Mouse (Mus musculus) gastrocnemius, adult 18-20 months (tissue): Measurements from ENCODE around the gene A930018P22Rik. TPM values are rescaled to one million over a fixed set of nuclear protein-coding genes. Genes with fewer than 3 reads are reported as not detected.
"Not testable (repeated sequence)": the region's sequence is repeated elsewhere in the genome, so short reads cannot be mapped to it uniquely, and the experiment has no call there.

Experiments
- DNase-seq: peaks from one replicate; pipeline ENCODE4 v3.0.0; 2021; ENCODE audit warnings: low spot score
- long read RNA-seq, 2 experiments: library from polyadenylated mRNA; stranded (forward); transcript quantifications; one replicate each; pipeline ENCODE4 v2.0.0; 2021
- total RNA-seq, 2 experiments: library from RNA; stranded (reverse); gene quantifications; 2 replicates each; pipeline ENCODE4 v1.2.3; 2021

Gene A930018P22Rik
- under 1 TPM; 0.48 to 0.66 TPM for total RNA-seq
- long read RNA-seq, experiment 1, result 0 reads
- long read RNA-seq, experiment 2, result 0 reads

GRCm38 (mm10) chr2:104122505-104123378, at the start of gene A930018P22Rik:
Gene A930018P22Rik, plus strand, starts transcription at chr2:104122769.
- DNase-seq, result peak; percentile 96

- not testable (repeated sequence) for DNase-seq
Measured at GRCm38 (mm10) chr2:104078285-104078684, 44.3 kb upstream of the A930018P22Rik start.

DNA sequence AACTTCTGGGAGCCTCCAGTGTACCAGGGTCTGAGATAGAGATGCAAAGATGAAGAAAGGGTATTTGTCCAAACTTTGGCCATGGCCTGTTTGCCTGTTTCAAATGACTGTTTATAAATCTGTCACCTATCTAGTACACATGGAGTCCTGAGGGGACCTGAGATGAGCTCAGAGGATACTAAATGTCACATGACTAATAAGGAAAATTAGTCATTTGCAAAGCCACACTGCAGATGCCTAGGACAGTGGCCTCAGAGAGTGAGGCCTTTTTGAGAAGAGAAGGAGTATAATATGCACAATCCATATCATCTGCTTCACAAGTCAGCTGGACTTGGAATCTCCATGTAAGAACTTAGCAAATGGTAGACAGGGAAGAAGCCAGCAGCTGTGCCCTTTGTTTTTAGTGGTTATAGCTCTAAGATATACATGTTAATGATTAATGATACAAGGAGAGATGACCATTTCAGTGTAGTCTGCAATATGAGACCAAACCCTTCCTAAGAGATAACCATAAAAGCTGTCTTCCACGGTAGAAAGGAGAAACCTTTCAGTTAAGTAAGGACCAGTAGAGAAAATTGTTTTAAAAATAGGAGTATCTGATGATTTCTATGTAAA, 41.0 kb upstream of the A930018P22Rik start:
- not testable (repeated sequence) for DNase-seq

DNA sequence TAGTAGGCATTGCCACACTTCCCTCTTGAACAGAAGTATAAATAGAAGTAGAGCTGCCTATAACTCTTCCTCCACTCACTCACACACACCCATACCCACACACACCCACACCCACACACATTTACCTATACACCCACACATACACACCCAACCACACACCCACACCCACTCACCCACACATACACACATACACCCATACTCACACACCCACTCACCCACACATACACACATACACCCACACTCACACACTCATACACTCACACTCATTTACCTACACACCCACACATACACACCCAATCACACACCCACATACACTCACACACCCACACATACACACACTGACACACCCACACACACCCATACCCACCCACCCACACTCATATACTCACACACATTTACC, 40.1 kb upstream of the A930018P22Rik start:
- DNase-seq, result no peak

DNA sequence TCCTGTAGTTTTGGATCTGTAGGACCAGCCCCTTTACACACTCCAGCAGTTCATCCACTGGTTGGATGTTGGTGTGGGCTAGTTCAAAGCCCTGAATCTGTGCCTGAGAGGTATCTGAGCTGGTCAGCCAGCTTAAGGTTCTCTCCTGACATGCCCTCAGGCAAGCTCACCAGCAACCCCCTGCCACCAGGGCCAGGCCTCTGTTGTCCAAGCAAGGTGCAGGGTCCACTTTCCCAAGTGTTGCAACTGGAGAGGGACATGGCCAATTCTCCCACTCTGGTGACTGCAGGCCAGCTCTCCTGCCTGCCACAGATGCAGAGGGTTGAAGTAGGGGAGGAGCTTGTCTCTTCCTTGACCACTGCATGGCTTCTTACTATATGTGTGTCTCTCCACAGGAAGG, 38.5 kb upstream of the A930018P22Rik start:
- DNase-seq, result not testable (repeated sequence)

DNA sequence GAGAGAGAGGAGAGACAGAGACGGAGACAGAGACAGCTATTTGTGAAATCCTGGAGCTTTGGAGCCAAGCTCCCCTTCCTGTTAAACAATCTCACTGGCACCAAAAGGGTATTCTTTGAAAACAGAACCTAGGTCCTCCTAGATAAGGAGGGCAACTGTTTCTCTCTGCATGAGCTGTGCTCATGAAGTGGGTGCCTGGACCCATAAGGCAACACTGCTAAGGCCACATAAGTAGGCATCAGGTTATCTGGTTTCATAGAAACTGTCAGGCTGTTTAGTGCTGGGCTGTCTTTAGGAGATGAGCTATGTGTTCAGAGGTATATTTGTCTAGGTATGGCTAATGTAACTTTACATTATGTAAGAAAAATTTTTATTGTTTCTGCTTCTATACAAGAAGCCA, 35.0 kb upstream of the A930018P22Rik start:
- DNase-seq, result not testable (repeated sequence)

DNA sequence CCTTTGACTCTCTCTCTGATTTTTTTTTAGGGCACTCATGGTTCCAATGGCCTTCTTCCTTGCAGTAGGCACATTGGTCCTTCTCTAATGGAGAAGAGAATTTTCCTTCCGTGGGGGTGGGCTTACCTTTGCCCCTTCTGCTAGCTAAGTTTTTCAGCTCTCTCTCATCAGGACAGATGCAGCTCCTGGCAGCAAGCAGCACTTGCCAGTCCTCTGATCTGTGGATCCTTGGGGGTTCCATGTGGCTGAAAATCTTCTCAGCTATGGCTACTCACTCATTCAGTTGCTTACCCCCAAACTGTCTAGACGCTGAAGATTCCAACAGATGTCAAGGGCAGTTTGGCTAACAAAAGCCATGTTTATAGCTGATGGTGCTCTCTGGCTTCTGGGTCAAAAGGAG, 29.3 kb upstream of the A930018P22Rik start:
- no peak for DNase-seq

DNA sequence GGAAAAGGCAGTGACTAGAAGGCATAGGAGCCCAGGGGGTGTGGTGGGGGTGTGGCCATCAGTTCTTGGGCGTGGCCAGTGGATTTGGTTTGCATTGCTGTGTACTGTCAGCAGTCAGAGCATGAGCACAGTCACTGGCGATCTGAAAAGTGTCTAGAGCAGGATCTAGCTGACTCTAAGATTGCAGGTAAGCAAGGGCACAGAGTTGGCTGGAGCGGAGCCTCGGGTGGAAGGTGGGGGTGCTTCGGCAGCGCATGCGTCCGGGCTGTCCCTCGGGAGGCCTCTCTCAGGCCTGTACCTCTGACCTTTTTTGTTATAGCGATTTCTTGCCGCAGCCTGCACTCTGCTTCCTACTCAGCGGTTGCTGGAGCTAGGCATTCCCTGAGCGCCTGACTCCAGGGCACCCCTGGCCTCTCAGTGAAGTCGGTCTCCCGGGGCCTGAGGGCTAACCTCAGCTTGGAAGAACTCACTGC, 26.8 kb upstream of the A930018P22Rik start, which contains the start of gene Cd59a:
Cd59a (plus strand) TSS at position 61 of the 473 bp plus-strand sequence.
- peak; percentile 81 for DNase-seq

GRCm38 (mm10) chr2:104096256-104096655, 26.3 kb upstream of the A930018P22Rik start:
- DNase-seq, result no peak

- not testable (repeated sequence) for DNase-seq
Measured at GRCm38 (mm10) chr2:104096796-104097195, 25.8 kb upstream of the A930018P22Rik start.

GRCm38 (mm10) chr2:104097396-104097795, 25.2 kb upstream of the A930018P22Rik start:
- not testable (repeated sequence) for DNase-seq

DNA sequence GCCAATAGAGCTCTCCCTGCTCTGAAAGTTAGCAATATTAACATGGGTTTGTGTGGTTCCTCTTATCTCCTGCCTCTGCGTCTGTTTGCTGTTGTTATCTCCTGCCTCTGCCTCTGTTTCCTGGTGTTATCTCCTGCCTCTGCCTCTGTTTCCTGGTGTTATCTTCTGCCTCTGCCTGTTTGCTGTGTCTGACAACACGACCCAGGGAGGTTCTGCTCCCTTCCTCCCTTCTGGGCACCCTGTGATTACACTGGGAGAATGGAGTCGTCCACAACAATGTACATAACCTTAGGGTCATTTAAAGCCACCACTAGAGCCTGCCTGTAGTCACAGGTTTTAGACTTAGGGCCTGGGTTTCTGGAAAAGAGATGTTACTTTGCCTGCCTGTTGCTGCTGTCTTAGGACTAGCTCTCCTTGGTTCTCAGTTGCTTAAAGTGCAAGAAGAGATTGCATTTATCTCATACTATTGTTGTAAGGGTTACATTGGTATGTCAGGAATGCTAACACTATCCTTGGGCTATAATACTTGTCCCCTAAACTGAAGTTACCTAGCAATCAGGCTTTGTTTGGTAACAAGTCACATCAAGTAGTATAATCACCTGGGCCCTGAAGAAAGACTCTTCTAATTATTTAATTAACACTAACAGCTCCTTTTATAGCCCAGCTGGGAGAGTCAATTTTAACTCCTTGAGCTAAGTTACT, 23.9 kb upstream of the A930018P22Rik start:
- no peak for DNase-seq

- no peak for DNase-seq
Measured at GRCm38 (mm10) chr2:104099231-104099585, 23.4 kb upstream of the A930018P22Rik start.

- no peak for DNase-seq
Measured at GRCm38 (mm10) chr2:104099946-104100345, 22.6 kb upstream of the A930018P22Rik start.

- no peak for DNase-seq
Measured at GRCm38 (mm10) chr2:104104800-104105199, 17.8 kb upstream of the A930018P22Rik start.

DNA sequence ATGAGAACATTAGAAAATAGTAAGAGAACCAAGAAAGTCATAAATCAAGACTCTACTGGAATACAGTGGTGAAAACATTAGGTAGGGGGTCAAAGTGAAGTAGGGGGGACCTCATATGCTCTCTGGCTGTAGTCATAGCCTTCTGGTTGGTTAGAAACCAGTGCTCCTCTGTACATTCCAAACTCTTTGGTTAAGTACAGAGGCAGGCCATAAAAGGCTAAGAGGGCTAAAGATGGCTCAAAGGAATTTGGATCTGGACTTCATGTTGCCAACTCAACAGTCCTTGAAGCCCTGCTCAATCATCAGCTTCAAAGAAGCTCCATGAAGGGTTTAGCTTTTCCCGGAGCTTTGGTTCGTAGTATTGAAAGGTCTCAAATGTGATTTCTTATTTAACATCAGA, 13.5 kb upstream of the A930018P22Rik start:
- DNase-seq, result not testable (repeated sequence)

DNA sequence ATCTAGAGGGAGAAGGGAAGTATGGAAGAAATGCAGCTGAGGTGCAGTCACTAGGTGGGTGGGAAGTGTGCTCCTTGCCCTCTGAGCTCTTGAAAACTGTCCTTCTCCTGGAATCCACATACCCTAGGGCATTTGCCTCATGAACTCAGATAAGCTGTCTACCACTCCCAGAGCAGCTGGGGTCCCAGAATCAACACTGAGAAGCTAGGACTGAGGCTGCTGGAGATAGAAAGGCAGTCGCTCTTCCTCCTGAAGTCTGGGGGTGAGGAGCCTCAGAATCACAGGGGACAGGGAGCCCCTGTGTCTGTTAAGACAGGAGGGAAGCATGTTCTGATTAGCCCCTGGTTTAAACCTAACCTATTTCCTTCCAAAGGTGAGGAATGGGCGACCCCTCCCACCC, 13.0 kb upstream of the A930018P22Rik start:
- no peak for DNase-seq

DNA sequence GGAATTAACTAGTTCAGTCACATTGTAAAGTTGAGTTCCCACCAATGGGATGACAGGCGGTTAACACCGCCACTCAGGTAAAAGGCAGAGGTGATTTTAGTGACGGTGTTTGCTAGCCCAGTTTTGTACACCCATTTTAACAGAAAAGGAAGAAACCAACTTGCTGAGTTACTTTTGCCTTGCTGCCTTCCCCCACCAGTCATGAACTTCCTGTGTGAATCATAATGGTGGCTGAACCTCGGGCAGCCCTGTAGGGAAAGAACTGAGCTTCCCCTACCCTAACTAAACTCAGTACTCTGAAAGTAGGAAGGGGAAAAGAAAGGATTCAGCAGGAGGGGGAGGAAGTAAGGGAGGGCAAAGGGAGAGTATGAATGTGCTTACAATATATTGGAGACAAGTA, 12.5 kb upstream of the A930018P22Rik start:
- DNase-seq, result no peak

GRCm38 (mm10) chr2:104111170-104111797, 11.3 kb upstream of the A930018P22Rik start:
- DNase-seq, result not testable (repeated sequence)

- DNase-seq, result not testable (repeated sequence)
Measured at GRCm38 (mm10) chr2:104113563-104113962, 9.0 kb upstream of the A930018P22Rik start.

- DNase-seq, result no peak
Measured at GRCm38 (mm10) chr2:104114898-104115297, 7.7 kb upstream of the A930018P22Rik start.
